Mouse (Mus musculus) embryonic facial prominence, embryonic 11.5 days (tissue): ENCODE data around the gene Gse1. TPM values are rescaled to one million over a fixed set of nuclear protein-coding genes. Genes with fewer than 3 reads are reported as not detected.
A peak's percentile ranks its signal among the peaks of the same experiment; 100 is the strongest.

Source experiments
- ATAC-seq: fragments of 200-750 bp; cut with Nextera tagmentation; replicated peaks from 2 replicates; pipeline ENCODE4 v1.8.0; 2017; ENCODE audit warnings: low read depth; ENCODE audit not compliant: insufficient number of reproducible peaks, low FRiP score, low TSS enrichment
- DNase-seq: peaks from one replicate; pipeline ENCODE4 v3.0.0-alpha.2; 2015; ENCODE audit warnings: low spot score
- H3K27ac ChIP-seq: fragments of 300-500 bp; sonication (generic); replicated peaks from 2 replicates; pipeline ENCODE4 v1.5.1; 2014; ENCODE audit warnings: mild to moderate bottlenecking, low read depth, low read length, control low read depth
- H3K27me3 ChIP-seq: fragments of 300-500 bp; sonication (generic); 2 replicates; pipeline ENCODE4 v1.6.1; 2014; ENCODE audit warnings: mild to moderate bottlenecking, low read length, moderate library complexity, mixed read lengths; ENCODE audit not compliant: control insufficient read depth, insufficient read depth
- H3K36me3 ChIP-seq: fragments of 300-500 bp; sonication (generic); replicated peaks from 2 replicates; pipeline ENCODE4 v1.6.1; 2014; ENCODE audit warnings: low read depth, mild to moderate bottlenecking, low read length, moderate library complexity, mixed read lengths; ENCODE audit not compliant: control insufficient read depth, insufficient read depth
- H3K4me1 ChIP-seq: fragments of 300-500 bp; sonication (generic); 2 replicates; pipeline ENCODE4 v1.6.1; 2014; ENCODE audit warnings: low read length, mixed read lengths; ENCODE audit not compliant: control insufficient read depth, insufficient read depth
- H3K4me2 ChIP-seq: fragments of 300-500 bp; sonication (generic); 2 replicates; pipeline ENCODE4 v1.6.1; 2014; ENCODE audit warnings: low read depth, mild to moderate bottlenecking, control low read depth, low read length, moderate library complexity
- H3K4me3 ChIP-seq: fragments of 300-500 bp; sonication (generic); 2 replicates; pipeline ENCODE4 v1.5.1; 2014; ENCODE audit warnings: low read depth, low read length, control low read depth
- H3K9ac ChIP-seq: fragments of 300-500 bp; sonication (generic); replicated peaks from 2 replicates; pipeline ENCODE4 v1.6.1; 2014; ENCODE audit warnings: mild to moderate bottlenecking, control low read depth, low read length
- H3K9me3 ChIP-seq: fragments of 300-500 bp; sonication (generic); replicated peaks from 2 replicates; pipeline ENCODE4 v1.6.1; 2016; ENCODE audit warnings: mild to moderate bottlenecking, low read length, inconsistent platforms, mixed read lengths; ENCODE audit not compliant: control insufficient read depth
- WGBS: fragments of 180-500 bp; shearing (Covaris S2); extraction: QIAGEN DNeasy Blood & Tissue Kit; methylation state at CpG from one replicate; pipeline ENCODE4 v1.1.7; 2014; 5-methylcytosine and 5-hydroxymethylcytosine counted together
- polyA plus RNA-seq: library from polyadenylated mRNA; unstranded; fragments of >200 nt; fragmentation: Nextera tagmentation; extraction: Ambion mirVana; gene quantifications from 2 replicates; pipeline ENCODE4 v1.2.1, GENCODE M21; 2014

The Gse1 gene
- polyA plus RNA-seq, 1 experiment from 2014 or later = 8.1 TPM

GRCm38 (mm10) chr8:120407701-120408240 lies 179.5 kb downstream of the Gse1 start:
- Histone ChIP-seq H3K4me3 (no peak overlapping the region), H3K36me3 (no peaks in the 10 kb centered on the region), H3K9me3 (no peaks in the 10 kb centered on the region), H3K27me3 (no peaks in the 10 kb centered on the region), H3K27ac (peak overlapping the region; percentile 41), H3K9ac (no peak overlapping the region), H3K4me2 (no peak overlapping the region), H3K4me1 (peaks cover 26% of the 10 kb centered on the region)
- ATAC-seq (peak; percentile 69), DNase-seq (peak; percentile 77)
- 7% methylated on average over 9 of the region's 9 CpGs for WGBS

GRCm38 (mm10) chr8:120408241-120409215 lies 180.3 kb downstream of the Gse1 start:
- H3K27me3 ChIP-seq = no peaks in the 10 kb centered on the region
- H3K4me3 ChIP-seq = no peak overlapping the region
- H3K4me2 ChIP-seq = no peak overlapping the region
- ATAC-seq = no peak
- H3K9me3 ChIP-seq = no peaks in the 10 kb centered on the region
- no peak overlapping the region for H3K9ac ChIP-seq
- no peak for DNase-seq
- peaks cover 26% of the 10 kb centered on the region for H3K4me1 ChIP-seq
- no peaks in the 10 kb centered on the region for H3K36me3 ChIP-seq
- peak overlapping the region; percentile 41 for H3K27ac ChIP-seq
- 23% methylated on average over 14 of the region's 14 CpGs for WGBS

GRCm38 (mm10) chr8:120409371-120410013 lies 181.2 kb downstream of the Gse1 start:
- H3K4me1 ChIP-seq = peaks cover 26% of the 10 kb centered on the region
- H3K4me2 ChIP-seq = no peak overlapping the region
- WGBS = 24% methylated on average over 11 of the region's 11 CpGs
- no peak for ATAC-seq
- DNase-seq = no peak
- H3K27me3 ChIP-seq = no peaks in the 10 kb centered on the region
- H3K27ac ChIP-seq = no peak overlapping the region
- no peak overlapping the region for H3K9ac ChIP-seq
- no peaks in the 10 kb centered on the region for H3K9me3 ChIP-seq
- no peak overlapping the region for H3K4me3 ChIP-seq
- no peaks in the 10 kb centered on the region for H3K36me3 ChIP-seq

GRCm38 (mm10) chr8:120411059-120411458 lies 182.8 kb downstream of the Gse1 start:
- no peaks in the 10 kb centered on the region for H3K36me3 ChIP-seq
- H3K9me3 ChIP-seq = no peaks in the 10 kb centered on the region
- no peak overlapping the region for H3K27ac ChIP-seq
- H3K4me1 ChIP-seq = peaks cover 31% of the 10 kb centered on the region
- ATAC-seq (no peak), DNase-seq (no peak)
- no peak overlapping the region for H3K4me2 ChIP-seq
- 52% methylated on average over 14 of the region's 14 CpGs for WGBS
- H3K27me3 ChIP-seq = no peaks in the 10 kb centered on the region
- H3K9ac ChIP-seq = no peak overlapping the region
- no peak overlapping the region for H3K4me3 ChIP-seq

GRCm38 (mm10) chr8:120411862-120412261 lies 183.6 kb downstream of the Gse1 start:
- 40% methylated on average over 8 of the region's 8 CpGs for WGBS
- Histone ChIP-seq H3K9ac (no peak overlapping the region), H3K4me1 (peaks cover 39% of the 10 kb centered on the region), H3K27me3 (no peaks in the 10 kb centered on the region), H3K36me3 (no peaks in the 10 kb centered on the region), H3K4me3 (no peak overlapping the region), H3K9me3 (no peaks in the 10 kb centered on the region), H3K27ac (no peak overlapping the region), H3K4me2 (no peak overlapping the region)
- DNase-seq = no peak
- ATAC-seq = no peak

GRCm38 (mm10) chr8:120412357-120412756 lies 184.1 kb downstream of the Gse1 start:
- Histone ChIP-seq H3K27me3 (no peaks in the 10 kb centered on the region), H3K4me1 (peaks cover 39% of the 10 kb centered on the region), H3K9ac (no peak overlapping the region), H3K27ac (no peak overlapping the region; the same call in 1 of the 2 replicates), H3K4me2 (no peak overlapping the region), H3K4me3 (no peak overlapping the region), H3K36me3 (no peaks in the 10 kb centered on the region), H3K9me3 (no peaks in the 10 kb centered on the region)
- 84% methylated on average over 4 of the region's 4 CpGs for WGBS
- no peak for ATAC-seq
- DNase-seq = no peak

GRCm38 (mm10) chr8:120412911-120413625 lies 184.8 kb downstream of the Gse1 start:
- Histone ChIP-seq H3K36me3 (no peaks in the 10 kb centered on the region), H3K4me1 (peaks cover 39% of the 10 kb centered on the region), H3K4me2 (no peak overlapping the region), H3K9me3 (no peaks in the 10 kb centered on the region), H3K4me3 (no peak overlapping the region), H3K27me3 (no peaks in the 10 kb centered on the region), H3K27ac (no peak overlapping the region), H3K9ac (0 out of 2 replicates have a peak overlapping the region, but pooled peaks have one; percentile 6)
- ATAC-seq (no peak), DNase-seq (no peak)
- WGBS = 77% methylated on average over 29 of the region's 29 CpGs
